Mouse (Mus musculus) MEL (cell line): ENCODE data around the gene Mlx. TPM values are rescaled to one million over a fixed set of nuclear protein-coding genes. Genes with fewer than 3 reads are reported as not detected.
"Not testable (repeated sequence)": the region's sequence is repeated elsewhere in the genome, so short reads cannot be mapped to it uniquely, and the experiment has no call there.

Source experiments
- DNase-seq: peaks from one replicate; pipeline ENCODE4 v3.0.0; 2011; ENCODE audit warnings: low read depth, low spot score
- H3K27ac ChIP-seq: 2 replicates; pipeline ENCODE4 v1.5.1; 2012; ENCODE audit warnings: low read depth, mild to moderate bottlenecking, control low read depth, low read length, moderate library complexity; ENCODE audit not compliant: control insufficient read depth
- H3K27me3 ChIP-seq, 2 experiments: fragments of 150-350 bp in 1 of 2; sonication (generic) in 1 of 2; 2 replicates each; pipeline ENCODE4 v1.6.1; 2012; ENCODE audit warnings: low read length in 2 of 2, mild to moderate bottlenecking in 2 of 2, improper control_type of control experiment in 1 of 2, moderate library complexity in 1 of 2; ENCODE audit not compliant: insufficient read depth in 2 of 2, control insufficient read depth in 1 of 2
- H3K36me3 ChIP-seq, 2 experiments: 2 replicates each; pipeline ENCODE4 v1.6.1; 2012 to 2014; ENCODE audit warnings: low read length in 2 of 2, improper control_type of control experiment in 1 of 2, inconsistent platforms in 1 of 2, mild to moderate bottlenecking in 1 of 2; ENCODE audit not compliant: insufficient read depth in 2 of 2, control insufficient read depth in 1 of 2
- H3K4me1 ChIP-seq, 2 experiments: fragments of 150-350 bp in 1 of 2; sonication (generic) in 1 of 2; 2 replicates each; pipeline ENCODE4 v1.6.1; 2012; ENCODE audit warnings: low read length in 2 of 2, improper control_type of control experiment in 1 of 2, mild to moderate bottlenecking in 1 of 2; ENCODE audit not compliant: insufficient read depth in 2 of 2, control insufficient read depth in 1 of 2
- H3K4me3 ChIP-seq, 2 experiments: fragments of 150-350 bp in 1 of 2; sonication (generic) in 1 of 2; 2 replicates each; pipeline ENCODE4 v1.5.1; 2012; ENCODE audit warnings: low read depth in 2 of 2, low read length in 2 of 2, mild to moderate bottlenecking in 2 of 2, moderate library complexity in 2 of 2, control low read depth in 1 of 2, improper control_type of control experiment in 1 of 2; ENCODE audit not compliant: control insufficient read depth in 1 of 2, insufficient read depth in 1 of 2
- H3K79me2 ChIP-seq: 2 replicates; pipeline ENCODE4 v1.6.1; 2012; ENCODE audit warnings: mild to moderate bottlenecking, low read length, moderate library complexity; ENCODE audit not compliant: control insufficient read depth, poor library complexity, insufficient read depth
- H3K9ac ChIP-seq: 2 replicates; pipeline ENCODE4 v1.6.1; 2012; ENCODE audit warnings: low read depth, mild to moderate bottlenecking, control low read depth, low read length, moderate library complexity; ENCODE audit not compliant: control insufficient read depth, poor library complexity, severe bottlenecking
- H3K9me3 ChIP-seq: fragments of 150-350 bp; sonication (generic); replicated peaks from 2 replicates; pipeline ENCODE4 v1.6.1; 2012; ENCODE audit warnings: mild to moderate bottlenecking, low read length, improper control_type of control experiment, moderate library complexity; ENCODE audit not compliant: insufficient read depth
- BHLHE40 ChIP-seq: IDR thresholded peaks from 2 replicates; pipeline ENCODE4 v1.6.1; 2012; ENCODE audit warnings: low read depth, mild to moderate bottlenecking, inconsistent platforms, low read length, improper control_type of control experiment, borderline replicate concordance
- CHD2 ChIP-seq: IDR thresholded peaks from 2 replicates; pipeline ENCODE4 v1.6.1; 2011; ENCODE audit warnings: low read length, improper control_type of control experiment
- E2F4 ChIP-seq: IDR thresholded peaks from 2 replicates; pipeline ENCODE4 v1.6.1; 2011; ENCODE audit warnings: low read depth, low read length, improper control_type of control experiment, borderline replicate concordance
- EP300 ChIP-seq, 2 experiments: IDR thresholded peaks; 2 replicates each; pipeline ENCODE4 v1.6.1; 2011; ENCODE audit warnings: improper control_type of control experiment in 2 of 2, low read length in 2 of 2, low read depth in 1 of 2, mild to moderate bottlenecking in 1 of 2
- HCFC1 ChIP-seq: IDR thresholded peaks from 2 replicates; pipeline ENCODE4 v1.6.1; 2012; ENCODE audit warnings: low read depth, mild to moderate bottlenecking, inconsistent platforms, low read length, improper control_type of control experiment, moderate library complexity
- KAT2A ChIP-seq: conservative IDR thresholded peaks from 2 replicates; pipeline ENCODE4 v1.6.1; 2012; ENCODE audit warnings: low read depth, low read length, improper control_type of control experiment, inconsistent platforms
- MAX ChIP-seq: IDR thresholded peaks from 2 replicates; pipeline ENCODE4 v1.6.1; 2011; ENCODE audit warnings: low read length, improper control_type of control experiment
- MXI1 ChIP-seq: IDR thresholded peaks from 2 replicates; pipeline ENCODE4 v1.6.1; 2011; ENCODE audit warnings: mild to moderate bottlenecking, low read depth, low read length, improper control_type of control experiment
- MYB ChIP-seq: IDR thresholded peaks from 2 replicates; pipeline ENCODE4 v1.6.1; 2011; ENCODE audit warnings: mild to moderate bottlenecking, low read depth, low read length, improper control_type of control experiment
- NELFE ChIP-seq: IDR thresholded peaks from 2 replicates; pipeline ENCODE4 v1.6.1; 2011; ENCODE audit warnings: low read depth, low read length, improper control_type of control experiment
- NRF1 ChIP-seq: IDR thresholded peaks from 2 replicates; pipeline ENCODE4 v1.6.1; 2014; ENCODE audit warnings: low read depth, mild to moderate bottlenecking, inconsistent platforms, low read length, improper control_type of control experiment, moderate library complexity; ENCODE audit not compliant: poor library complexity, insufficient read depth, severe bottlenecking
- POLR2A ChIP-seq, 2 experiments: IDR thresholded peaks; 2 replicates each; pipeline ENCODE4 v1.6.1; 2011 to 2012; ENCODE audit warnings: low read length in 2 of 2, mild to moderate bottlenecking in 2 of 2, control low read depth in 1 of 2, improper control_type of control experiment in 1 of 2, low read depth in 1 of 2, moderate library complexity in 1 of 2; ENCODE audit not compliant: control insufficient read depth in 1 of 2, insufficient read depth in 1 of 2, poor library complexity in 1 of 2
- RAD21 ChIP-seq: IDR thresholded peaks from 2 replicates; pipeline ENCODE4 v1.6.1; 2011; ENCODE audit warnings: mild to moderate bottlenecking, low read depth, low read length, improper control_type of control experiment
- RCOR1 ChIP-seq: IDR thresholded peaks from 2 replicates; pipeline ENCODE4 v1.6.1; 2012; ENCODE audit warnings: low read depth, mild to moderate bottlenecking, inconsistent platforms, low read length, improper control_type of control experiment
- SIN3A ChIP-seq: IDR thresholded peaks from 2 replicates; pipeline ENCODE4 v1.6.1; 2012; ENCODE audit warnings: low read length, improper control_type of control experiment, inconsistent platforms
- TCF12 ChIP-seq: IDR thresholded peaks from 2 replicates; pipeline ENCODE4 v1.6.1; 2014; ENCODE audit warnings: low read depth, mild to moderate bottlenecking, inconsistent platforms, low read length, improper control_type of control experiment, moderate library complexity
- UBTF ChIP-seq: IDR thresholded peaks from 2 replicates; pipeline ENCODE4 v1.6.1; 2012; ENCODE audit warnings: low read depth, mild to moderate bottlenecking, inconsistent platforms, low read length, improper control_type of control experiment, moderate library complexity, borderline replicate concordance; ENCODE audit not compliant: insufficient read depth
- USF1 ChIP-seq: IDR thresholded peaks from 2 replicates; pipeline ENCODE4 v1.6.1; 2014; ENCODE audit warnings: low read depth, mild to moderate bottlenecking, inconsistent platforms, low read length, improper control_type of control experiment, moderate library complexity
- ZNF384 ChIP-seq: IDR thresholded peaks from 2 replicates; pipeline ENCODE4 v1.6.1; 2012; ENCODE audit warnings: low read depth, mild to moderate bottlenecking, inconsistent platforms, low read length, improper control_type of control experiment
- polyA plus RNA-seq, 2 experiments: library from polyadenylated mRNA; stranded (reverse) in 1 of 2; unstranded in 1 of 2; fragments of >175 nt in 1 of 2; fragments of >200 nt in 1 of 2; gene quantifications; 2 replicates each; pipeline versions ENCODE4 v1.2.1 to v1.2.4; 2012; ENCODE audit warnings: low replicate concordance in 2 of 2, low read depth in 1 of 2; ENCODE audit not compliant: insufficient read length in 2 of 2, insufficient read depth in 1 of 2, missing spikeins in 1 of 2
- total RNA-seq: library from RNA; depleted of rRNA; stranded (reverse); fragments of 300-350 nt; gene quantifications from 2 replicates; pipeline ENCODE4 v1.2.3, GENCODE M21; 2012

Gene Mlx
- total and polyA plus RNA-seq, 3 experiments: 57.5 to 75.9 TPM; not detected in 1

- TF ChIP-seq RCOR1: 0 out of 2 replicates have a peak, but pooled peaks have one; percentile 11
- TF ChIP-seq POLR2A (IDR thresholded peaks at IDR 0.05; ENCODE audit: control insufficient read depth in 1 of 2, insufficient read depth in 1 of 2, low read depth in 1 of 2, low read length in 2 of 2, poor library complexity in 1 of 2): peak; percentile 69 to 99
- peak; percentile 93 for TF ChIP-seq E2F4
- TF ChIP-seq HCFC1: peak; percentile 93
- TF ChIP-seq RAD21: no peak
- TF ChIP-seq ZNF384: no peak
- peak; percentile 97 for TF ChIP-seq NELFE
- peak; percentile 68 for TF ChIP-seq MAX
- TF ChIP-seq EP300 (IDR thresholded peaks at IDR 0.05; ENCODE audit: low read depth in 1 of 2, low read length in 2 of 2): no peak
- no peak; the same call in none of the 2 replicates for TF ChIP-seq KAT2A
- peak; percentile 71; the same call in 1 of the 2 replicates for TF ChIP-seq MXI1
- no peak for TF ChIP-seq CHD2
- TF ChIP-seq USF1: peak; percentile 38; the same call in 1 of the 2 replicates
- TF ChIP-seq UBTF: 0 out of 2 replicates have a peak, but pooled peaks have one; percentile 35
- peak; percentile 77 for TF ChIP-seq TCF12
- TF ChIP-seq SIN3A: peak; percentile 83; the same call in 1 of the 2 replicates
Observed at GRCm38 (mm10) chr11:101119761-101120544, 32.9 kb downstream of the Mlx start, which contains the start of the genes Retreg3 and Tubg1 (continued).

GRCm38 (mm10) chr11:101120545-101121188 is 33.6 kb downstream of the Mlx start:
- peaks cover 36% of the 10 kb centered on the region for H3K79me2 ChIP-seq
- H3K4me3 ChIP-seq: peak overlapping the region; percentile 79 to 81
- peaks cover 11 to 16% of the 10 kb centered on the region in 2 experiments for H3K4me1 ChIP-seq
- H3K9ac ChIP-seq: peak overlapping the region; percentile 82
- H3K27ac ChIP-seq: peak overlapping the region; percentile 81
- DNase-seq: no peak
- TF ChIP-seq BHLHE40 (no peak), MYB (no peak), USF1 (no peak), TCF12 (no peak), NRF1 (no peak), UBTF (no peak)
- TF ChIP-seq, all 39 proteins: peak for 0
- Histone ChIP-seq H3K27me3 (no peaks in the 10 kb centered on the region), H3K9me3 (no peaks in the 10 kb centered on the region), H3K36me3 (peaks cover 2 to 26% of the 10 kb centered on the region in 2 experiments; a peak in 3 of 4 replicates)

- H3K4me1 ChIP-seq, H3K27ac ChIP-seq, H3K9ac ChIP-seq, H3K27me3 ChIP-seq, DNase-seq, H3K4me3 ChIP-seq, H3K9me3 ChIP-seq: not testable (repeated sequence)
- Histone ChIP-seq H3K79me2 (peaks cover 10% of the 10 kb centered on the region), H3K36me3 (peaks cover 5 to 10% of the 10 kb centered on the region in 2 experiments)
Observed at GRCm38 (mm10) chr11:101124494-101124893, 37.4 kb downstream of the Mlx start.

GRCm38 (mm10) chr11:101125008-101125407 is 37.9 kb downstream of the Mlx start:
- not testable (repeated sequence) for DNase-seq, H3K4me3 ChIP-seq, H3K27me3 ChIP-seq, H3K9ac ChIP-seq, H3K4me1 ChIP-seq, H3K9me3 ChIP-seq, H3K27ac ChIP-seq, H3K79me2 ChIP-seq
- peaks cover 5 to 10% of the 10 kb centered on the region in 2 experiments for H3K36me3 ChIP-seq
